Mouse (Mus musculus): ENCODE results near the gene Amigo2.
A peak's percentile ranks its signal among the peaks of the same experiment; 100 is the strongest.

The Amigo2 gene

GRCm38 (mm10) chr15:97267094-97267695, 20.1 kb upstream of the Amigo2 start:
- DNase-seq = no peak

- no peak for DNase-seq
These were observed 19.3 kb upstream of the Amigo2 start for GRCm38 (mm10) chr15:97266236-97266845.

GRCm38 (mm10) chr15:97262251-97262650, 15.2 kb upstream of the Amigo2 start:
- no peak for DNase-seq

- DNase-seq = no peak
These were observed 13.0 kb upstream of the Amigo2 start for GRCm38 (mm10) chr15:97259968-97260597.

- DNase-seq = no peak
These were observed 12.2 kb upstream of the Amigo2 start for GRCm38 (mm10) chr15:97259300-97259699.

- no peak for DNase-seq
These were observed 11.6 kb upstream of the Amigo2 start for GRCm38 (mm10) chr15:97258483-97259230.

GRCm38 (mm10) chr15:97257206-97257775, 10.2 kb upstream of the Amigo2 start:
- DNase-seq = peak in 1 of 2 experiments; percentile 21

GRCm38 (mm10) chr15:97256411-97256810, 9.3 kb upstream of the Amigo2 start:
- no peak for DNase-seq

- DNase-seq = no peak
These were observed 8.7 kb upstream of the Amigo2 start for GRCm38 (mm10) chr15:97255800-97256199.

GRCm38 (mm10) chr15:97254375-97254774, 7.3 kb upstream of the Amigo2 start:
- DNase-seq = no peak

GRCm38 (mm10) chr15:97252493-97253034, 5.5 kb upstream of the Amigo2 start:
- DNase-seq = no peak

GRCm38 (mm10) chr15:97249322-97249721, 2.2 kb upstream of the Amigo2 start:
- no peak for DNase-seq

- peak; percentile 35 to 46 for DNase-seq
These were observed 1.2 kb upstream of the Amigo2 start for GRCm38 (mm10) chr15:97248296-97248695.

GRCm38 (mm10) chr15:97247791-97248161, 689 bp upstream of the Amigo2 start:
- DNase-seq = peak; percentile 30 to 53

- DNase-seq = no peak
These were observed 831 bp downstream of the Amigo2 start for GRCm38 (mm10) chr15:97246256-97246655.

GRCm38 (mm10) chr15:97245392-97245791, 1.7 kb downstream of the Amigo2 start:
- DNase-seq = no peak

- peak in 1 of 2 experiments; percentile 60 for DNase-seq
These were observed 10.1 kb downstream of the Amigo2 start for GRCm38 (mm10) chr15:97236943-97237342.

GRCm38 (mm10) chr15:97235183-97235582, 11.9 kb downstream of the Amigo2 start:
- peak; percentile 58 to 82 for DNase-seq

- no peak for DNase-seq
These were observed 13.0 kb downstream of the Amigo2 start for GRCm38 (mm10) chr15:97234076-97234475.

GRCm38 (mm10) chr15:97229494-97230077, 17.5 kb downstream of the Amigo2 start:
- no peak for DNase-seq

- DNase-seq = no peak
These were observed 23.1 kb downstream of the Amigo2 start for GRCm38 (mm10) chr15:97224003-97224402.

GRCm38 (mm10) chr15:97223431-97223830, 23.7 kb downstream of the Amigo2 start:
- no peak for DNase-seq

Data from kidney, postnatal 36 days (tissue).